Mouse (Mus musculus): ENCODE data around the gene Spaca4.

DNA sequence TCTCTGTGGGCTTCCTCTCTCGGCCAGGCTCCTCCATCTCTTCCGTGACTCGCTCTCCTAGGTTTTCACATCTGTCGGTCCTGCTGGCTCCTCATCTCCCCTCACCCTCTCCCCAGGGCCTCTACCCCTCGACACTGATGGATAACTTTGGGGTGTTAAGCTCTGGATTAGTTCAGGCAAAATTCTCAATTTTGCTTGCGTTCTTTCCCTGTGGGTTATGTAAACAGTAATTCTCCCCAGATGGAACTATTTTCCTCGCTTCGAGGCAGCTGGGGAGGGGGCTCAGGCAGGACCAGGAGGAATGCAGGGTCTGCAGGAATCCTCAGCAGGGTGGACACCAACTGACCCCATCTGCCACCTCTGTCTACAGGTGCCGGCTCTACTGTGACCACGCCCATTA is 39.8 kb downstream of the Spaca4 start:
- TF ChIP-seq POLR2A (IDR thresholded peaks at IDR 0.05; ENCODE audit: extremely low read depth, insufficient read depth, low read length), result no peak
- no peak for TF ChIP-seq CTCF (IDR thresholded peaks at IDR 0.05; ENCODE audit: extremely low read depth, insufficient read depth, low read length)

Data from cortical plate, adult 2 months (tissue).